Comparison of ENCODE assay signal across 7 mouse cellular contexts in genomic region chr9:83726105-83726504, GRCm38 (mm10).
DNase-seq lines count a peak whose midpoint lies in the region.

No protein-coding gene starts in this region.

- peak; percentile 23 for DNase-seq in layer of hippocampus, adult 11-12 months (ENCODE audit: low spot score)
- DNase-seq in layer of hippocampus, adult 9-10 months (ENCODE audit: low spot score): no peak
- peak; percentile 50 to 91 for DNase-seq in adrenal gland, adult (ENCODE audit: inconsistent age in 2 of 2, low spot score in 1 of 2)
- DNase-seq in cerebellum, postnatal 14 days: peak; percentile 34 to 45
- peak; percentile 46 for DNase-seq in lung, postnatal 10 days
- no peak for DNase-seq in thymus, postnatal 25 days
- no peak for DNase-seq in thymus, postnatal 14 days

Comparison
In these comparisons a context has a peak if more than half of its experiments do, and no peak if none do; other contexts are left out.
1. DNase-seq: peak in layer of hippocampus, adult 11-12 months (single experiment), adrenal gland, adult (2 of 2), cerebellum, postnatal 14 days (2 of 2) and lung, postnatal 10 days (single experiment); none in layer of hippocampus, adult 9-10 months (single experiment), thymus, postnatal 25 days (single experiment) and thymus, postnatal 14 days (single experiment).